Mouse (Mus musculus): ENCODE measurements around the gene Pitpnm2.

DNA sequence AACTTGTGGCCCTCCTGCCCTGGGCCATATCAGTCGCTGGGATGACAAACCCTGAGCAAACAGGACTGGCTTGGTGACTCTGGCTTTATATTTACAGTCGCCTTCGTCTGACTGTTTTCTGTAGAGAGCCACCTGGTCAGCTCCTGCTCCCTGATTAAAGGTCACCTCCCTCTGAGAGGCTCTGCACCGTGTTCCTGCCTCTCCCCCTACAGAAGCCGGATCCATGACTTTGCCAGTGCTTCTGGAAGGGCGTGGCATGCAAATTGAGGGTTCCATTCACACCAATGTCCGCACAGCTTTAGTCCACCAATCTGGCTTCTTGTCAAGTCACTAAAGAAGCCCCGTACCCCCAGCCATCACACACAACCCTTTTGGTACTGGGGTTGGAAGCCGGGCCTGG is 173.0 kb downstream of the Pitpnm2 start:
- TF ChIP-seq CTCF (conservative IDR thresholded peaks at IDR 0.05; ENCODE audit: low read length) = no peak
- TF ChIP-seq NANOG (IDR thresholded peaks at IDR 0.05; ENCODE audit: borderline replicate concordance, low read length) = no peak
